Comparison of ENCODE assay signal across 8 mouse cellular contexts in the genomic region with DNA sequence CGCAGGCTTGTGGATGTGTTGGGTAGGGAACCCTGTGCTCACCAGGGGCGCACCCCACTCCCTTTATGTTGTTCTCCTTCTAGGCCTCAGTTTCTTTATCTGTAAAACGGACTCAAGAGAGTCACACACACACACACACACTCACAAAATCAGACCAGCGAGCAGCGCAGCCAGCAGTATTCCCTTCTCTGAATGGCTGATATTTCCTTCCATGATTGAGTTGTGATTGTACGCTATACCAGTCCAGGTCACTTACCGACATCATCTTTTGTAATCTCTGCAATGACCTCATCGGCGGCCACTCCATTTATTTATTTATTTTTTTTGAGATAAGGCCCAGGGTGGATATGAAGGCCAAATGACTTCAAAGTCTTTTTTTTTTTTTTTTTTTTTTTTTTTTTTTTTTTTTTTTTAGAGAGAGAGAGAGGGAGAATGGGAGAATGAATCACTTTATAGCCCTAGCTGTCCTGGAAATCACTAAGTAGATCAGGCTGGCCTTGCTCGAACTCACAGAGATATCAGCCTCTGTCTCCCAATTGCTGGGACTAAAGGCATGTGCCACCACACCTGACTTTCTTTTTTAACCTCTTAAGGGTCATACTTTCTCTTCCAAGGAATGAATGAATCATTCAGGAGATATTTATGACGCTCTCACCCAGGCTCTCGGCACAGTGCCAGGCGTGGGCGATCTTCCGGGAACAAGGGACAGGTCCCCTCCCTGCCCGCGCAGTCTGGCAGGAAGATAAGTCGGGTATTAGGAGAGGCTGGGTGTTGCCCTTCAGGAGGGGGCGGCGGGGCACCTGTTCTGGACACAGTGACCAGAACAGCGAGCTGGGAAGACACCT. TPM values are rescaled to one million over a fixed set of nuclear protein-coding genes. Genes with fewer than 3 reads are reported as not detected.
DNase-seq lines count a peak whose midpoint lies in the region; ATAC-seq and TF ChIP-seq lines count a peak whose summit lies in the region.

A gene (minus strand): TSS at position 103 of the 845 bp plus-strand sequence.

- H3K36me3 ChIP-seq in kidney, postnatal 0 days (ENCODE audit: insufficient read depth, low read length) = no peaks in the 10 kb centered on the region
- H3K36me3 ChIP-seq in liver, embryonic 11.5 days (ENCODE audit: control insufficient read depth, insufficient read depth, low read length) = no peaks in the 10 kb centered on the region
- no peaks in the 10 kb centered on the region for H3K36me3 ChIP-seq in neural tube, embryonic 14.5 days (ENCODE audit: control insufficient read depth, insufficient read depth, low read length)

- peak; percentile 64 for DNase-seq in right cerebral cortex, adult 18-20 months
- no peak for DNase-seq in right cerebral cortex, postnatal 25 days
- peak; percentile 85 for DNase-seq in cerebellum, adult 8-10 months
- peak; percentile 68 for DNase-seq in gonadal fat pad, adult 2 months (ENCODE audit: low read depth)
- no peak for DNase-seq in kidney, postnatal 0 days (ENCODE audit: low spot score)
- no peak for DNase-seq in liver, embryonic 11.5 days (ENCODE audit: low spot score)

- 23% methylated on average over 21 of the region's 21 CpGs for whole genome bisulfite sequencing in kidney, postnatal 0 days
- WGBS in liver, embryonic 11.5 days = 26% methylated on average over 21 of the region's 21 CpGs
- 34% methylated on average over 21 of the region's 21 CpGs for WGBS in neural tube, embryonic 14.5 days

- H3K4me2 ChIP-seq in kidney, postnatal 0 days (ENCODE audit: low read length) = peak within 1 kb of the TSS; percentile 94
- peak within 1 kb of the TSS; percentile 80 for H3K4me2 ChIP-seq in liver, embryonic 11.5 days
- peak within 1 kb of the TSS; percentile 94 for H3K4me2 ChIP-seq in neural tube, embryonic 14.5 days (ENCODE audit: low read depth, low read length)

- ATAC-seq in kidney, postnatal 0 days (replicated peaks; ENCODE audit: low FRiP score, low read depth) = no peak
- ATAC-seq in liver, embryonic 11.5 days (replicated peaks; ENCODE audit: low FRiP score) = no peak
- no peak for ATAC-seq in neural tube, embryonic 14.5 days (ENCODE audit: low read depth)
- no peak for ATAC-seq in granulocyte monocyte progenitor cell, adult 5-6 weeks (replicated peaks; ENCODE audit: poor library complexity, severe bottlenecking)

- peaks cover 4% of the 10 kb centered on the region; the same call in 1 of the 2 replicates for H3K4me1 ChIP-seq in kidney, postnatal 0 days (replicated peaks; ENCODE audit: insufficient read depth, low read length)
- 0 out of 2 replicates have a peak, but pooled peaks cover 2% of the 10 kb centered on the region for H3K4me1 ChIP-seq in liver, embryonic 11.5 days (replicated peaks; ENCODE audit: control insufficient read depth, insufficient read depth, low read length)
- no peaks in the 10 kb centered on the region; the same call in 1 of the 2 replicates for H3K4me1 ChIP-seq in neural tube, embryonic 14.5 days (ENCODE audit: control insufficient read depth, insufficient read depth, low read length)

- peaks cover 4% of the 10 kb centered on the region; the same call in 1 of the 2 replicates for H3K27me3 ChIP-seq in kidney, postnatal 0 days (ENCODE audit: insufficient read depth, low read length)
- peaks cover 57% of the 10 kb centered on the region for H3K27me3 ChIP-seq in liver, embryonic 11.5 days (replicated peaks; ENCODE audit: control insufficient read depth, insufficient read depth, low read length)
- H3K27me3 ChIP-seq in neural tube, embryonic 14.5 days (ENCODE audit: control insufficient read depth, insufficient read depth, low read length) = peaks cover 11% of the 10 kb centered on the region

- H3K27ac ChIP-seq in kidney, postnatal 0 days = no peak within 1 kb of the TSS
- no peak within 1 kb of the TSS for H3K27ac ChIP-seq in liver, embryonic 11.5 days (ENCODE audit: low read depth, low read length)
- no peak within 1 kb of the TSS for H3K27ac ChIP-seq in neural tube, embryonic 14.5 days (ENCODE audit: low read depth, low read length)

- peak within 1 kb of the TSS; percentile 45 for H3K4me3 ChIP-seq in kidney, postnatal 0 days (replicated peaks; ENCODE audit: low read depth, low read length)
- H3K4me3 ChIP-seq in liver, embryonic 11.5 days (ENCODE audit: low read depth, low read length) = peak within 1 kb of the TSS; percentile 52
- H3K4me3 ChIP-seq in neural tube, embryonic 14.5 days (ENCODE audit: low read depth, low read length) = peak within 1 kb of the TSS; percentile 49

- H3K9me3 ChIP-seq in kidney, postnatal 0 days (replicated peaks; ENCODE audit: low read length) = no peaks in the 10 kb centered on the region
- H3K9me3 ChIP-seq in liver, embryonic 11.5 days (ENCODE audit: control insufficient read depth, low read length) = no peaks in the 10 kb centered on the region
- no peaks in the 10 kb centered on the region for H3K9me3 ChIP-seq in neural tube, embryonic 14.5 days (ENCODE audit: control insufficient read depth, low read length)

- TF ChIP-seq CTCF in kidney, postnatal 0 days (IDR thresholded peaks at IDR 0.05; ENCODE audit: low read depth) = no peak

- peak within 1 kb of the TSS; percentile 68 for H3K9ac ChIP-seq in kidney, postnatal 0 days (ENCODE audit: low read depth, low read length)
- H3K9ac ChIP-seq in liver, embryonic 11.5 days (ENCODE audit: low read depth, low read length) = peak within 1 kb of the TSS; percentile 46; the same call in 1 of the 2 replicates
- H3K9ac ChIP-seq in neural tube, embryonic 14.5 days (replicated peaks; ENCODE audit: low read depth, low read length) = peak within 1 kb of the TSS; percentile 52

RNA-seq across cellular contexts. Expression of the gene that starts here (rescaled TPM):
- polyA plus RNA-seq in gonadal fat pad, adult 2 months (2012; rRNA removed) = 73.8 and 88.6 TPM in 2 replicates
- 1.5 and 1.8 TPM in 2 replicates for polyA plus RNA-seq in kidney, postnatal 0 days (2015; fragmentation: Nextera tagmentation; extraction: Ambion mirVana)
- polyA plus RNA-seq in liver, embryonic 11.5 days (2014; fragmentation: Nextera tagmentation; extraction: Ambion mirVana) = 0.26 and 0.27 TPM in 2 replicates
- 4.4 and 4.8 TPM in 2 replicates for polyA plus RNA-seq in neural tube, embryonic 14.5 days (2014; fragmentation: Nextera tagmentation; extraction: Ambion mirVana)
- not detected in 2 replicates for total RNA-seq in granulocyte monocyte progenitor cell, adult 5-6 weeks (2014; fragmentation: Nextera tagmentation)
- not detected in 2 replicates for total RNA-seq in granulocyte monocyte progenitor cell, adult 5-6 weeks (2017)

Comparison
In these comparisons a context has a peak if more than half of its experiments do, and no peak if none do; other contexts are left out.
1. RNA of the gene that starts here (polyA plus RNA-seq): 73.8 to 88.6 TPM in gonadal fat pad, adult 2 months; 4.4 to 4.8 TPM in neural tube, embryonic 14.5 days, 1.5 to 1.8 TPM in kidney, postnatal 0 days and 0.26 to 0.27 TPM in liver, embryonic 11.5 days; every median in the first group is over 10 times any median in the second.
2. DNase-seq: peak in right cerebral cortex, adult 18-20 months (single experiment), cerebellum, adult 8-10 months (single experiment) and gonadal fat pad, adult 2 months (single experiment); none in right cerebral cortex, postnatal 25 days (single experiment), kidney, postnatal 0 days (single experiment) and liver, embryonic 11.5 days (single experiment).
3. Peak in every context shown above with its lines, with median percentiles within 50 percentile points of each other: H3K4me2 ChIP-seq, H3K4me3 ChIP-seq and H3K9ac ChIP-seq.